Mouse (Mus musculus) forebrain, postnatal 0 days (tissue): ENCODE data around the gene Dusp1. TPM values are rescaled to one million over a fixed set of nuclear protein-coding genes. Genes with fewer than 3 reads are reported as not detected.

Experiments
- ATAC-seq: fragments of 200-750 bp; cut with Nextera tagmentation; 2 replicates; pipeline ENCODE4 v1.8.0; 2017; ENCODE audit warnings: mild to moderate bottlenecking, moderate library complexity
- DNase-seq: peaks from one replicate; pipeline ENCODE4 v3.0.0-alpha.2; 2015
- H3K27ac ChIP-seq: fragments of 300-500 bp; sonication (generic); 2 replicates; pipeline ENCODE4 v1.5.1; 2014; ENCODE audit warnings: low read depth, mild to moderate bottlenecking, antibody characterized with exemption, low read length, moderate library complexity, mixed read lengths
- H3K27me3 ChIP-seq: fragments of 300-500 bp; sonication (generic); 2 replicates; pipeline ENCODE4 v1.6.1; 2014; ENCODE audit warnings: mild to moderate bottlenecking, low read length, mixed read lengths; ENCODE audit not compliant: insufficient read depth
- H3K36me3 ChIP-seq: fragments of 300-500 bp; sonication (generic); 2 replicates; pipeline ENCODE4 v1.6.1; 2014; ENCODE audit warnings: mild to moderate bottlenecking, moderate library complexity; ENCODE audit not compliant: insufficient read depth
- H3K4me1 ChIP-seq: fragments of 300-500 bp; sonication (generic); 2 replicates; pipeline ENCODE4 v1.6.1; 2014; ENCODE audit warnings: antibody characterized with exemption; ENCODE audit not compliant: insufficient read depth
- H3K4me2 ChIP-seq: fragments of 300-500 bp; sonication (generic); 2 replicates; pipeline ENCODE4 v1.6.1; 2014; ENCODE audit warnings: low read depth, mild to moderate bottlenecking, moderate library complexity
- H3K4me3 ChIP-seq: fragments of 300-500 bp; sonication (generic); 2 replicates; pipeline ENCODE4 v1.5.1; 2014; ENCODE audit warnings: low read depth, low read length, mixed read lengths
- H3K9ac ChIP-seq: fragments of 300-500 bp; sonication (generic); 2 replicates; pipeline ENCODE4 v1.6.1; 2014; ENCODE audit warnings: mild to moderate bottlenecking
- H3K9me3 ChIP-seq: fragments of 300-500 bp; sonication (generic); 2 replicates; pipeline ENCODE4 v1.6.1; 2016; ENCODE audit warnings: low read length
- CTCF ChIP-seq: sonication (generic); IDR thresholded peaks from 2 replicates; pipeline ENCODE4 v1.5.1; 2016; ENCODE audit warnings: antibody characterized with exemption, control low read depth, low read depth
- WGBS: fragments of 180-500 bp; shearing (Covaris S2); extraction: QIAGEN DNeasy Blood & Tissue Kit; methylation state at CpG from one replicate; pipeline ENCODE4 v1.1.7; 2014; 5-methylcytosine and 5-hydroxymethylcytosine counted together
- polyA plus RNA-seq: library from polyadenylated mRNA; unstranded; fragments of >200 nt; fragmentation: Nextera tagmentation; extraction: Ambion mirVana; gene quantifications from 2 replicates; pipeline ENCODE4 v1.2.1, GENCODE M21; 2015
- total RNA-seq: library from RNA; depleted of rRNA; stranded (reverse); fragments of >200 nt; gene quantifications from 2 replicates; pipeline ENCODE4 v1.2.3, GENCODE M21; 2014

The Dusp1 gene
- total and polyA plus RNA-seq, 2 experiments from 2014 or later = 36.0 to 41.0 TPM

DNA sequence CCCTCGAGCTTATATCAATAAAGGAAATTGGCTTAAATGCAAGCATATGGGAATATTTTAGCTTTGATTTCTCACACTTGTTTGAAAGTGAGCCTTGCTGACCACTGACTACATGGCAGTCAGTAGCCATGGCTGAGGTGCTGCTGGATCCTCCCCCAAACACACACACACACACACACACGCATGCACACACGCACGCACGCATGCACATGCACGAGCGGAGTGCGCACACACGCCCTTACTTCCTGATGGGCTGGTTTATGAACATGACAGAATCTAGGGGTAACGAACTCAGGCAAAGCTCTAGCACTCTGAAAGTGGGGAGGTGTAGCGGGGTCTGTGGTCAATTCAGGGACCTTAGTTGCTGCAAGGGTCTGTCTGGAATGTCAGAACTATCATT, 16.8 kb upstream of the Dusp1 start:
- 95% methylated on average over 11 of the region's 11 CpGs for WGBS
- Histone ChIP-seq H3K4me3 (no peak overlapping the region), H3K4me1 (no peaks in the 10 kb centered on the region), H3K4me2 (no peak overlapping the region), H3K27ac (no peak overlapping the region), H3K9ac (no peak overlapping the region), H3K27me3 (no peaks in the 10 kb centered on the region), H3K9me3 (no peaks in the 10 kb centered on the region), H3K36me3 (peaks cover 26% of the 10 kb centered on the region; the same call in 1 of the 2 replicates)
- TF ChIP-seq CTCF = no peak
- no peak for DNase-seq
- no peak for ATAC-seq

DNA sequence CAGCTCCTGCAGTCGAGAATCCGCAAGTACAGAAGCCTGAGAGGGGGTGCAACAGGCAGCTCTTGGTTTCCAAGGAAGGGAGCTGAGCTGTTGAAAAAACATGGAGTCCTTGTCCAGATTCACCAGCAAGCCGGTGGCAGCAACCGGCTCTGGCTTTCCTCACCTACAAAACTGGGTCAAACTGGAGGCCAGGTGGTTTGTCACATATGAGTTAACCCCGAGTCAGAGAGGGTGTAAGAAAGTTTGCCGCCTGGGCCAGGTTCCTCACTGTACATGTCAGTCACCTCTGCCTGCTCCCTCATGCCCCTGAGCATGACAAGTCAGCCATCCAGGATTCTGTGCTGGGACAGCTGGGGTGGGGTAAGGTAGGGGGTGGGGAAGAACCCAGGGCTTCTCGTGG, 16.2 kb upstream of the Dusp1 start:
- Histone ChIP-seq H3K4me3 (no peak overlapping the region), H3K27ac (no peak overlapping the region), H3K4me1 (no peaks in the 10 kb centered on the region), H3K27me3 (no peaks in the 10 kb centered on the region), H3K36me3 (peaks cover 26% of the 10 kb centered on the region; the same call in 1 of the 2 replicates), H3K9ac (no peak overlapping the region), H3K9me3 (no peaks in the 10 kb centered on the region), H3K4me2 (no peak overlapping the region)
- WGBS = 91% methylated on average over 7 of the region's 7 CpGs
- TF ChIP-seq CTCF = no peak
- DNase-seq = no peak
- no peak for ATAC-seq

DNA sequence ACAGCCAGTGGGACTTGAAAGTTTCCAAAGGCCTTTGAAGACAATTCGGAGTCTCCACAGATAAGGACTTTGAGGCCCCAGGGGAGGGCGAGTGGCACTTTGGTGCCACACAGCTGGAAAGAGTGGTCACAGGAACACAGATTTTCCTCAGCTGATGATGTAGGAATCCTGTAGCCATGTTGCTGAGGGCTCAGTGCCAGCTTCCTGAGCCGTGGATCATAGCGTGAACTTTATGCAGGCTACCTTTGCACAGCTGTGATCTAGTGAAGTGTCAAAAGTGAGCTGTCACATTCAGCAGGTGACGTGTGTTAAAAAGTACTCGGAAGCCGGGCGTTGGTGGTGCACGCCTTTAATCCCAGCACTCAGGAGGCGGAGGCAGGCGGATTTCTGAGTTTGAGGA, 15.4 kb upstream of the Dusp1 start:
- 86% methylated on average over 11 of the region's 11 CpGs for WGBS
- ATAC-seq = no peak

DNA sequence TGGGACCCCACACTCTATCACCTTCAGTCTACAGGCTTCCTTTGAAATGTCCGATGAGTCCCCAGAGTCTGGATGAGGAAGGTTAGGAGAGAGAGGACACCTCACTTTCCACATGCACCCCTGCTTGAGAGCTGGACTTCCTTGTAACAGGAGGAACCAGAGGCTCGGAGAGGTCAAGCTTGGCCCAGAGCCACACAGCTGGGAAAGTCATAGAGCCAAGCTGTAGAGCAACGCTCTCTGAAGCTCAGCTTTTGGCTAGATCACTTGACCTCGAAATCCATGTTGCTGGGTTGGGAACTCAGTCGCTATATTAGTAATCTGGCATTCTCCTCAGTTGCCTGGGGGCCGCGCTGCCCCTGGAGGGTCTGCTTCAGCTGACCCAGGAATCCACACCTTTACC, 14.9 kb upstream of the Dusp1 start:
- DNase-seq (no peak), ATAC-seq (no peak)
- Histone ChIP-seq H3K36me3 (peaks cover 30% of the 10 kb centered on the region), H3K4me2 (no peak overlapping the region), H3K4me3 (no peak overlapping the region), H3K4me1 (no peaks in the 10 kb centered on the region), H3K27me3 (no peaks in the 10 kb centered on the region), H3K27ac (peak overlapping the region; percentile 1; the same call in 1 of the 2 replicates), H3K9ac (no peak overlapping the region), H3K9me3 (no peaks in the 10 kb centered on the region)
- TF ChIP-seq CTCF = no peak
- WGBS = 90% methylated on average over 7 of the region's 7 CpGs

More for the DNA sequence above, 15.4 kb upstream of the Dusp1 start:
- no peaks in the 10 kb centered on the region for H3K27me3 ChIP-seq
- peaks cover 29% of the 10 kb centered on the region for H3K36me3 ChIP-seq
- no peak overlapping the region for H3K4me2 ChIP-seq
- TF ChIP-seq CTCF = no peak
- H3K9ac ChIP-seq = no peak overlapping the region
- no peaks in the 10 kb centered on the region for H3K4me1 ChIP-seq
- DNase-seq = no peak
- no peaks in the 10 kb centered on the region for H3K9me3 ChIP-seq
- no peak overlapping the region for H3K4me3 ChIP-seq
- peak overlapping the region; percentile 1; the same call in 1 of the 2 replicates for H3K27ac ChIP-seq

DNA sequence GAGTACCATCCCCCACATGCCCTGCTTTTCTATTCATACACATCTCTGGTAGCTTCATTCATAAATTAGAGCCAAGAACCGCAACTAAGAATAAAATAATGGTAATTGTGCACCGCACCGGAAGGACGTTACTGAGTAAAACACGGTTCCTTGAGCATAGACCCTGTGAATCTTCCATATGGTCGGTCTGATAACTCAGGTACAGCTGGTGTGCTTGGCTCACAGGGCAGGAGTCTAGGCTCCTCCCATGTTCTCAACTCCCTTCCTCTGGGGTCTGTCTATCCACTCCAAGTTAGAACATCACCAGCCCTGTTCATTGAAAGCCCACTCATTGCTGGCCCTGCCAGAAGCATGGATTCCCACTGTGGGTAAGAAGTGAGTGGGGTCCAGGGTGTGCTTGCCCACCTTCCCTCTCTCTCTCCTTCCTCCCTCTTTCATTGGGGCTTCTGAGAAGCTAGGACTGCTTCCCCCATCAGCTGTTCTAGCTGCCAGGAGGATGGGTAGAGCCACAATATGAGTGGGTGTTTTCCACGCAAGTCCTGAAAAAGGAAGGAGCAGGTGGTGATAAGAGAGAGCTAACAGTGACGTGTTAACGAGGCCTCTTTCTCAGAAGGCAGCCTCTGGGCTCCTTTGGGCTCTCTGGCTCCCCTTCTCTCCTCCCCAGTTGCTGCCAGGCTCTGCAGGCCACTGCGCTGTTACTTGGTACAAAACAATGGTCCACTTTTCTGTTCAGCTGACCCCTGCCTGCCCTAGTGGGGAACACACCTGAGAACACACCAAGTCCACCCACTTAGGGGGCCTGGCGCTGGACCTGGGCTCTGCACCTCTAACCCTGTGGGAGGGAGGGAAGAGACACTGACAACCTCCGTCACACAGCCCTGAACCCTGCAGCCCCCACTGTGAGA, 14.1 kb upstream of the Dusp1 start:
- ATAC-seq (no peak), DNase-seq (no peak)
- no peak overlapping the region for H3K4me2 ChIP-seq
- no peaks in the 10 kb centered on the region for H3K4me1 ChIP-seq
- no peak overlapping the region for H3K9ac ChIP-seq
- no peaks in the 10 kb centered on the region for H3K9me3 ChIP-seq
- H3K4me3 ChIP-seq = no peak overlapping the region
- no peak overlapping the region for H3K27ac ChIP-seq
- H3K27me3 ChIP-seq = no peaks in the 10 kb centered on the region
- WGBS = 63% methylated on average over 12 of the region's 12 CpGs
- H3K36me3 ChIP-seq = peaks cover 30% of the 10 kb centered on the region
- no peak for TF ChIP-seq CTCF

DNA sequence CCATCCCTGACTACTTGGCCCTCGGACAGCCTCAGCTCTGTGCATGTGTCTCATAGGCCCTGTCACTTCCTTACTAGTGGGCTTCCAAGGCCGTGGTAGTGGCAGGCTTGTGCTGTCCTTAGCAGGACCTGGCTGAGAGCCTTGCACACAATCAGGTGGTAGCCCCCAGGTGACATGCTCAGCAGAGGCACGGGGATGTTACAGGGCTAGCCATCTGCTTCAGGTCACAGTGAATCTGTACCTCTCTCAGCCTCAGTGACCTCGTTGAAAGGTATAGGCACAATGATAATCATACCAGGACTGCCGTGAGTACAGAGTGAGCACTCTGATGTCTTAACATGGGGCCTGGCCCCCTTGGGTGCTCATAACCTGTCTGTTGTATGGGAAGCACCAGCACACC, 12.8 kb upstream of the Dusp1 start:
- Histone ChIP-seq H3K27ac (no peak overlapping the region), H3K4me1 (no peaks in the 10 kb centered on the region), H3K4me3 (no peak overlapping the region), H3K9me3 (no peaks in the 10 kb centered on the region), H3K36me3 (peaks cover 31% of the 10 kb centered on the region), H3K4me2 (no peak overlapping the region), H3K9ac (no peak overlapping the region), H3K27me3 (no peaks in the 10 kb centered on the region)
- no peak for ATAC-seq
- DNase-seq = no peak
- WGBS = 90% methylated on average over 5 of the region's 5 CpGs
- no peak for TF ChIP-seq CTCF

DNA sequence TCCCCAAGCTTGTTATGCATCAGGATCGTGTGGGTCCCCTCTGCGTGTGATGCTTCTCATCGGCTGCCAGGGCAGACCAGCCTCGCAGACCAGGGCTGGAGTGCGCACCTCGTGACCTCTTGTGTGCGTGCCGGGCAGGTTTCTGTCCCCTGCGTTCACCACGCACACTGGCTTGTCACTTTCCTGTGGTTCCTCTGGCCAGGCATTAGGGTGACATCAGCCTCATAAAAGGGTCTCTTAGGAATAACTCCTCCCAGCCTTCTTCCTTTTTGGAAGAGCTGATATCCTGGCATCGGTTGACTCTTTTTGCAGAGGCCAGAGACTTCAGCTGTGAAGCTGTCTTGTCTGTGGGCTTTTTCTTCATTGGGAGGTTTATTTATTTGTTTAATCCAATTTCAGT, 12.2 kb upstream of the Dusp1 start:
- no peak overlapping the region for H3K9ac ChIP-seq
- H3K9me3 ChIP-seq = no peaks in the 10 kb centered on the region
- ATAC-seq (no peak), DNase-seq (no peak)
- H3K4me2 ChIP-seq = no peak overlapping the region
- peaks cover 35% of the 10 kb centered on the region for H3K36me3 ChIP-seq
- 88% methylated on average over 11 of the region's 11 CpGs for WGBS
- H3K27me3 ChIP-seq = no peaks in the 10 kb centered on the region
- no peak overlapping the region for H3K4me3 ChIP-seq
- H3K4me1 ChIP-seq = no peaks in the 10 kb centered on the region
- no peak for TF ChIP-seq CTCF
- no peak overlapping the region for H3K27ac ChIP-seq
